Mouse (Mus musculus): ENCODE measurements around the gene Ypel2.
A peak's percentile ranks its signal among the peaks of the same experiment; 100 is the strongest.

Ypel2 gene

GRCm38 (mm10) chr11:86934895-86935294, 58.6 kb downstream of the Ypel2 start:
- no peak for DNase-seq (ENCODE audit: low spot score in 2 of 2)

- DNase-seq (ENCODE audit: low spot score in 2 of 2), result no peak
Observed at GRCm38 (mm10) chr11:86932201-86932600, 61.3 kb downstream of the Ypel2 start.

DNA sequence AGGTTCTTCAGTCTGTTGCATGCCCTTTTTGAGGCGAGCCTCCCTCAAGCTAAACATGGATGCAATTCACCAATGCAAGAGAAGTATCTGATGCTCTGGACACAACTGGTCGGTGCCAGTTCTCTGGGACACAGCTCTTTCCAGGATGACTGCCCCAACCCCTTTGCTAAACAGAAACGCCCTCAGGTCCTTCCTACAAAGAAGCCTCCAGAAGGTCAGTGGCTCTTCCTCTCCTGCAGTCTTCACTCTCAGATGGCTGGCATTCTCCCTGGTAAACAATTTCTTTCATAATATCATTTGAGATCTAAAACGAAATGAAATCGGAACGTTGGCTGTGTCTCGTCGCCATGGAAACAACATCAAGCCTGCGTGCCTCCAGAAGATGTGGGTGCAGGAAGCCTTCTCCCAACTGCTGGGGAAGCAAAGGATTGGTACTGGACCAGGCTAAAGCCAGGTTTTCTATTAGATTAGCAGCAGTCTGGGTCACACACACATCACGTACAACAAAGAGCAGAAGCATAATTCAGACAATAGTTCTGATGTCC, 62.8 kb downstream of the Ypel2 start:
- no peak for DNase-seq (ENCODE audit: low spot score in 2 of 2)

GRCm38 (mm10) chr11:86929985-86930384, 63.5 kb downstream of the Ypel2 start:
- DNase-seq (ENCODE audit: low spot score in 2 of 2), result no peak

DNA sequence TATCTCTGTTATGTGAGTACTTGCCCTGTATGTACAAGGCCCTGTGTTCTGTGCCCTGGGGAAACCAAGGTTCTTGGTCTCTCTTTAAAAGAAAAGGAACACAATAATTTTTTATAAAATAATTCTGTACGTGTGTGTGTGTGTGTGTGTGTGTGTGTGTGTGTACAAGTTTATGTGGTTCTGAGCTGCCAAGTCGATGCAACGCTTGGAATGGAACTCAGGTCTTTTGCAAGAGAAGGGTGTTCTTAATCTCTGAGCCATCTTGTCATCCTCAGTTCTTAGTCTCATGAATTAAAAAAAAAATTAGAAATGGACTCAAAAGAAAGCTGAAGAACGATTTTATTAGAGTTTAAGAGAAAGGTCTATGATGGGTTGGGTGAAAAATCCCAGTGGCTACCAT, 64.0 kb downstream of the Ypel2 start:
- no peak for DNase-seq (ENCODE audit: low spot score in 2 of 2)

- DNase-seq (ENCODE audit: low spot score in 2 of 2), result no peak
Observed at GRCm38 (mm10) chr11:86925085-86925638, 68.3 kb downstream of the Ypel2 start.

DNA sequence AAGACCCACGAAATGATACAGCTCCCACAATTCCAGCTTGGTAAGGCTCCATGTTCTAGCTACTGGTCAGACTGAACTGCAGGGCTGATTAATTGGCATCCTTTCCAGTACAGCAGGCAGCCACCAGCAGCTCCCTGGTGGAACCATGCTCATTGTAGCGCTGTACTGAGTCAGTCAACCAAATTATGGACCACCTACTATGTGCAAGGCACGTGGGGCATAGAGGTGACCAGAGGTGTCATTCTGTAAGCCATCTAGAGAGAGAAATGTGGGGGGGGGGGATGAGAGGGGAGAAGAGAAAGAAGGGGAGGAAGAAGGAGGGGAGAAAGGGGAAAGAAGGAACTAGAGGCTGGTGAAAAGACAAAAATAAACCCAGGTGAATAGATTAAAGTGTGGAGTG, 68.9 kb downstream of the Ypel2 start:
- no peak for DNase-seq (ENCODE audit: low spot score in 2 of 2)

DNA sequence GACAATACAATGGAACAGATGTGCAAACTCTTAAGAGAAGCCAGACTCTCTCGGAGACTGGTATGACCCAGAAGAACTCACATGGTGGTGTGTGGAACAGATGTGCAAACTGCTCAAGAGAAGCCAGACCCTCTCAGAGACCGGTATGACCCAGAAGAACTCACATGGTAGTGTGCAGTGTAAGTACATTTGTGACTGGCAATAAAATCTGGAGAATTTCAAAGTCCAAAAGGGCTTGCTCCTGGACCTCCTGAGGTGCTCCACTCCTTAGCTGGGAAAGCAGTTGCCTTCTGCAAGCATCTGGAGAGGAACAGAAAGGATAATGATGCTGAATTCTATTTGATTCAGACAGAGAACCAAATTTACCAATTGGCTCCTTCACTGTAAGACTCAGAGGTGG, 69.9 kb downstream of the Ypel2 start:
- DNase-seq (ENCODE audit: low spot score in 2 of 2), result no peak

- DNase-seq (ENCODE audit: low spot score in 2 of 2), result no peak
Observed at GRCm38 (mm10) chr11:86922029-86922428, 71.5 kb downstream of the Ypel2 start.

GRCm38 (mm10) chr11:86921335-86921734, 72.2 kb downstream of the Ypel2 start:
- DNase-seq (ENCODE audit: low spot score in 2 of 2), result no peak

- no peak for DNase-seq (ENCODE audit: low spot score in 2 of 2)
Observed at GRCm38 (mm10) chr11:86920111-86921080, 73.1 kb downstream of the Ypel2 start.

- DNase-seq (ENCODE audit: low spot score in 2 of 2), result no peak
Observed at GRCm38 (mm10) chr11:86919468-86919867, 74.0 kb downstream of the Ypel2 start.

- DNase-seq (ENCODE audit: low spot score in 2 of 2), result no peak
Observed at GRCm38 (mm10) chr11:86917536-86917935, 76.0 kb downstream of the Ypel2 start.

DNA sequence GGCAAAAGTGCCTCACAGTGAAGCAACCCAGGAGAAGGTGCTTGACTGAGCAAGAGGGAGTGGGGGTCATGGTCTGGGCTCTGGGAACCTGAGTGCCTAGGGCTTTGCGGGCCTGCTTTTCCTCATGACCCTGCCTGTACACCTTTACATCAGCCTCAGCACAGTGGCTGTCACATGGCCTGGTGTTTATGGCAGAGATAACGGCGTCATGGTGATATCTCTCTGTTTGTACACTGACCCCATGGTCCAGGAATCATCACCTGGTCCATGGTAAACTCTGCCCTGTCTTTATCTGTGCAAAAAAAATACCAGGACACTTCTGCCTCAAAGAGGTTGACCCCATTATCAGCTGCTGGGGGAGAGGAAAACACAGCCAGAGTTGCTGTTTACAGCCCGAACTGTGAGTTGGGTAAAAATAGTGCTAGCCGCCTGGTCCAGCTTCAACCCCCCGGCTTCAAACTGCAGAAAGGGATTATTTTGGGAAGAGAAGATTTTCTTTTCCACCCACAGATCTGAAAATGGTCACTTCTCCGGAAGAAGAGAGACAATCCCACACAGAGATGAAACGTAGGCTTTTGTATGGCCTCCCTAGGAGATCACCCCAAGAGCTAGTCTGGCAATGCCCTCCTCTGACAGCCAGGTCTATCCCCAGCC, 76.8 kb downstream of the Ypel2 start:
- no peak for DNase-seq (ENCODE audit: low spot score in 2 of 2)

DNA sequence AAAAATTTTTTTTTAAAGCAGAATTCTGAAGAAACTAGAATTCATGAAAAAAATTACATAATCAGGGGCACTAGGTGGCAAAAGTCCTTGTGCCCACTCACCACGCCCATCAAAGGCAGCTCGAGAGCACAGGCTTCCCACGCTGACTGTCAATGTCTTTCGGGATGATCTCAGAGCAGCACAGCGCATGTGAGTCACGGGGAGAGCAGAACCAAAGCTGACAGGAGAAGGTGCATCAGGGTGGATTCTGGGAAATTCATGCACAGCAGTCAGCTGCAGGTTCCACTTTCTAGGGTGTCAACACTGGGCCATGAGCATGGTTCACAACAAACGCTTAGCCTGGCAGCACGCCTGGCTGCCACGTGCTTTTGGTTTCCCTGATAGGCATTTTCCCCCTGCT, 79.2 kb downstream of the Ypel2 start:
- no peak for DNase-seq (ENCODE audit: low spot score in 2 of 2)

- no peak for DNase-seq (ENCODE audit: low spot score in 2 of 2)
Observed at GRCm38 (mm10) chr11:86910244-86910643, 83.3 kb downstream of the Ypel2 start.

DNA sequence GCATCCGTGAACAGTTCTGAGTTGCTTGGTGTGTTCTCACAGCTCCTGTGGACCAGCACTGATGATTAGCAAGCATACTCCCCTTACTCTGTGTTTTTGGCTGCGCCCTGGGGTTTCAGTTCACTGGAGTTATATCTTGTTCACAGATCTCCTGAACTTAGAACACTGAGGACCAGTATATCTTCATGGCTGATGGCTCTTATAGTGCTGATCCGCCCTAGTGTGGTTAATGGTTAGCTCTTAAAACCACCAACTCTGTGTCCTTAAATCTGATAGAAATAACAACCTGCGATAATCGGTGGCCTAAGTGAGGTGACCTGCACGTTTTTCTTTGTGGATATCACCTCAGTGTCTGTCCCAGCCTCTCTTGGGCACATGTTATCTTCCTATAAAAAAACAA, 84.5 kb downstream of the Ypel2 start:
- DNase-seq (ENCODE audit: low spot score in 2 of 2), result no peak

- peak; percentile 49 to 52 for DNase-seq (ENCODE audit: low spot score in 2 of 2)
Observed at GRCm38 (mm10) chr11:86907889-86908590, 85.5 kb downstream of the Ypel2 start.

GRCm38 (mm10) chr11:86906767-86907662, 86.5 kb downstream of the Ypel2 start:
- no peak for DNase-seq (ENCODE audit: low spot score in 2 of 2)

GRCm38 (mm10) chr11:86906257-86906656, 87.2 kb downstream of the Ypel2 start:
- DNase-seq (ENCODE audit: low spot score in 2 of 2), result no peak

- DNase-seq (ENCODE audit: low spot score in 2 of 2), result no peak
Observed at GRCm38 (mm10) chr11:86905261-86905660, 88.2 kb downstream of the Ypel2 start.
